8 mouse cellular contexts compared by ENCODE assay signal in the genomic region with DNA sequence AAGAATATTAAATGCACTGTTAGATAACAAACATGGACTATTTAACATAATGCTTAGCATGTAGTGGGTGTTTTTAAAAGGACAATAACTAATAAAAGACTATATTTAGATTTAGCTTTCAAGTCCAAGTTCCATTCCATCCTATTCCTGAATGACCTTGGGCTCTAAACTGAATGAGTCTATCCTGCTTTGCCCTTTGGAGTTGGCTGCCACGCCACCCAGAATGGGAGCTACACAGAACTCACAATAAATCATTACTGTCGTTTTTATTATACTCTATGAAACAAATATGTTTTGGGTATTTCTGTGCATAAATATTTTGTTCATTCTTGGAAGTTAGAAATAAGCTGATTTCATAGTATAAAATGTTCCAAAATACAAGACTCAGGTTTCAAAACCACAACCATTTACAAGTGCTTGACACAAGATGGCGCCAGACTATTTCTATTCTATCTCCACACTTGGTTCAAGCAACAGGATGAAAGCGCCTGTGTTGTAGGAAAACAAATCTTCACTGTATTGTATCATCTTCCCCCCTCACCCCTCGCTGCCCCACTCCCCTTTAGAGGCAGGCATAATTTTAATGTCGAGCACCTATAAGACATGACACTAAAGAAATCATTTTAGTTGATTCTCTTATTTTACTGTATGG.
A peak's percentile ranks its signal among the peaks of the same experiment; 100 is the strongest.
DNase-seq lines count a peak whose midpoint lies in the region.

No protein-coding gene starts in this region.

- DNase-seq in kidney, adult 18-20 months = peak; percentile 2
- DNase-seq in kidney, adult 11 months = no peak
- peak; percentile 58 for DNase-seq in ES-CJ7 (ENCODE audit: low read depth, low spot score)
- peak; percentile 29 for DNase-seq in c-Kit-positive CD71-positive TER-119-negative erythroid progenitor cells, embryonic 14.5 days (ENCODE audit: low read depth)
- DNase-seq in gastrocnemius, postnatal 14 days = peak; percentile 13
- peak; percentile 73 to 78 for DNase-seq in left cerebral cortex, postnatal 14 days (ENCODE audit: low spot score in 2 of 2)
- peak; percentile 18 for DNase-seq in retina, adult 2 months (ENCODE audit: low read depth, low spot score)
- DNase-seq in urinary bladder, postnatal 36 days (ENCODE audit: low spot score in 2 of 2) = no peak

- intact Hi-C loops in gastrocnemius, postnatal 14 days (cut with DNase I; ENCODE audit: low total_unique reads) = no loop called here
- intact Hi-C loops in left cerebral cortex, postnatal 14 days (cut with DNase I) = loop anchor here (5.0 to 10.0 kb wide), 2 partner anchors 591 to 948 kb away; no protein-coding TSS in a partner anchor

Comparison
In these comparisons a context has a peak if more than half of its experiments do, and no peak if none do; other contexts are left out.
1. DNase-seq: peak in kidney, adult 18-20 months (single experiment), ES-CJ7 (single experiment), c-Kit-positive CD71-positive TER-119-negative erythroid progenitor cells, embryonic 14.5 days (single experiment), gastrocnemius, postnatal 14 days (single experiment), left cerebral cortex, postnatal 14 days (2 of 2) and retina, adult 2 months (single experiment); none in kidney, adult 11 months (single experiment) and urinary bladder, postnatal 36 days (0 of 2).